Mouse (Mus musculus) heart, embryonic 11.5 days (tissue): ENCODE data around the gene Gm44511. TPM values are rescaled to one million over a fixed set of nuclear protein-coding genes. Genes with fewer than 3 reads are reported as not detected.
A peak's percentile ranks its signal among the peaks of the same experiment; 100 is the strongest.
"Not testable (repeated sequence)": the region's sequence is repeated elsewhere in the genome, so short reads cannot be mapped to it uniquely, and the experiment has no call there.

ENCODE experiments used
- ATAC-seq: fragments of 200-750 bp; cut with Nextera tagmentation; replicated peaks from 2 replicates; pipeline ENCODE4 v1.8.0; 2017; ENCODE audit warnings: moderate library complexity; ENCODE audit not compliant: insufficient number of reproducible peaks, low FRiP score, low TSS enrichment
- H3K27ac ChIP-seq: fragments of 300-500 bp; sonication (generic); 2 replicates; pipeline ENCODE4 v1.5.1; 2014; ENCODE audit warnings: mild to moderate bottlenecking, low read depth, low read length
- H3K27me3 ChIP-seq: fragments of 300-500 bp; sonication (generic); 2 replicates; pipeline ENCODE4 v1.6.1; 2014; ENCODE audit warnings: mild to moderate bottlenecking, low read length, mixed read lengths; ENCODE audit not compliant: control insufficient read depth, insufficient read depth
- H3K36me3 ChIP-seq: fragments of 300-500 bp; sonication (generic); 2 replicates; pipeline ENCODE4 v1.6.1; 2014; ENCODE audit warnings: mild to moderate bottlenecking, low read length, moderate library complexity, mixed read lengths; ENCODE audit not compliant: control insufficient read depth, insufficient read depth
- H3K4me1 ChIP-seq: fragments of 300-500 bp; sonication (generic); 2 replicates; pipeline ENCODE4 v1.6.1; 2014; ENCODE audit warnings: low read length; ENCODE audit not compliant: control insufficient read depth, insufficient read depth
- H3K4me2 ChIP-seq: fragments of 300-500 bp; sonication (generic); 2 replicates; pipeline ENCODE4 v1.6.1; 2014; ENCODE audit warnings: mild to moderate bottlenecking, moderate library complexity
- H3K4me3 ChIP-seq: fragments of 300-500 bp; sonication (generic); 2 replicates; pipeline ENCODE4 v1.5.1; 2014; ENCODE audit warnings: low read depth, low read length
- H3K9ac ChIP-seq: fragments of 300-500 bp; sonication (generic); 2 replicates; pipeline ENCODE4 v1.6.1; 2014; ENCODE audit warnings: mild to moderate bottlenecking, low read depth, low read length, moderate library complexity
- H3K9me3 ChIP-seq: fragments of 300-500 bp; sonication (generic); replicated peaks from 2 replicates; pipeline ENCODE4 v1.6.1; 2016; ENCODE audit warnings: low read length; ENCODE audit not compliant: control insufficient read depth
- WGBS: fragments of 180-500 bp; shearing (Covaris S2); extraction: QIAGEN DNeasy Blood & Tissue Kit; methylation state at CpG from one replicate; pipeline ENCODE4 v1.1.7; 2014; ENCODE audit not compliant: insufficient replicate concordance; 5-methylcytosine and 5-hydroxymethylcytosine counted together
- polyA plus RNA-seq: library from polyadenylated mRNA; unstranded; fragments of >200 nt; fragmentation: Nextera tagmentation; extraction: Ambion mirVana; gene quantifications from 2 replicates; pipeline ENCODE4 v1.2.1, GENCODE M21; 2014

The Gm44511 gene
- polyA plus RNA-seq, 1 experiment from 2014 or later, result not detected

- peak overlapping the region; percentile 77 for H3K27ac ChIP-seq
- peak overlapping the region; percentile 82 for H3K4me2 ChIP-seq
- H3K4me3 ChIP-seq, result peak overlapping the region; percentile 87
- no peaks in the 10 kb centered on the region; the same call in 1 of the 2 replicates for H3K4me1 ChIP-seq
- peak; percentile 37 for ATAC-seq
- no peaks in the 10 kb centered on the region for H3K36me3 ChIP-seq
- no peaks in the 10 kb centered on the region for H3K27me3 ChIP-seq
- peak overlapping the region; percentile 84 for H3K9ac ChIP-seq
- under 1% methylated on average over 22 of the region's 22 CpGs for WGBS
- no peaks in the 10 kb centered on the region for H3K9me3 ChIP-seq
Measured at GRCm38 (mm10) chr6:128843479-128843992, 17.4 kb upstream of the Gm44511 start.

- H3K4me1 ChIP-seq, result no peaks in the 10 kb centered on the region; the same call in 1 of the 2 replicates
- WGBS, result 1% methylated on average over 44 of the region's 44 CpGs
- H3K36me3 ChIP-seq, result no peaks in the 10 kb centered on the region
- H3K27me3 ChIP-seq, result no peaks in the 10 kb centered on the region
- H3K9me3 ChIP-seq, result no peaks in the 10 kb centered on the region
- H3K4me3 ChIP-seq, result peak overlapping the region; percentile 87
- peak overlapping the region; percentile 87 for H3K9ac ChIP-seq
- peak overlapping the region; percentile 82 for H3K4me2 ChIP-seq
- ATAC-seq, result peak; percentile 72
- peak overlapping the region; percentile 77 for H3K27ac ChIP-seq
Measured at GRCm38 (mm10) chr6:128842945-128843478, 16.9 kb upstream of the Gm44511 start.

GRCm38 (mm10) chr6:128842356-128842944 is 16.3 kb upstream of the Gm44511 start:
- WGBS, result 2% methylated on average over 20 of the region's 20 CpGs
- peak overlapping the region; percentile 76; the same call in 1 of the 2 replicates for H3K27ac ChIP-seq
- no peaks in the 10 kb centered on the region for H3K36me3 ChIP-seq

GRCm38 (mm10) chr6:128841327-128842089 is 15.4 kb upstream of the Gm44511 start:
- no peak for ATAC-seq
- 40% methylated on average over 4 of the region's 4 CpGs for WGBS

More at GRCm38 (mm10) chr6:128842356-128842944, 16.3 kb upstream of the Gm44511 start:
- H3K4me2 ChIP-seq, result peak overlapping the region; percentile 82
- H3K9ac ChIP-seq, result peak overlapping the region; percentile 87
- H3K9me3 ChIP-seq, result no peaks in the 10 kb centered on the region
- no peaks in the 10 kb centered on the region; the same call in 1 of the 2 replicates for H3K4me1 ChIP-seq
- H3K4me3 ChIP-seq, result peak overlapping the region; percentile 87
- no peak for ATAC-seq
- no peaks in the 10 kb centered on the region for H3K27me3 ChIP-seq

GRCm38 (mm10) chr6:128840669-128841068 is 14.6 kb upstream of the Gm44511 start:
- not testable (repeated sequence) for ATAC-seq, H3K9ac ChIP-seq, H3K4me2 ChIP-seq, H3K4me3 ChIP-seq, H3K4me1 ChIP-seq, H3K27ac ChIP-seq, H3K36me3 ChIP-seq, H3K27me3 ChIP-seq, H3K9me3 ChIP-seq
- WGBS, result 82% methylated on average over 3 of the region's 3 CpGs

More at GRCm38 (mm10) chr6:128841327-128842089, 15.4 kb upstream of the Gm44511 start:
- Histone ChIP-seq H3K4me1 (no peaks in the 10 kb centered on the region; the same call in 1 of the 2 replicates), H3K9ac (no peak overlapping the region), H3K27me3 (no peaks in the 10 kb centered on the region), H3K9me3 (no peaks in the 10 kb centered on the region), H3K27ac (no peak overlapping the region), H3K36me3 (no peaks in the 10 kb centered on the region), H3K4me2 (peak overlapping the region; percentile 82), H3K4me3 (peak overlapping the region; percentile 87)

GRCm38 (mm10) chr6:128839921-128840320 is 13.8 kb upstream of the Gm44511 start:
- no peak overlapping the region for H3K9ac ChIP-seq
- no peak overlapping the region for H3K27ac ChIP-seq
- H3K4me1 ChIP-seq, result peaks cover 3% of the 10 kb centered on the region; the same call in 1 of the 2 replicates
- no peaks in the 10 kb centered on the region for H3K27me3 ChIP-seq
- peak overlapping the region; percentile 82 for H3K4me2 ChIP-seq
- no peak for ATAC-seq
- H3K9me3 ChIP-seq, result no peaks in the 10 kb centered on the region
- no peaks in the 10 kb centered on the region for H3K36me3 ChIP-seq
- 63% methylated on average over 7 of the region's 7 CpGs for WGBS
- peak overlapping the region; percentile 85; the same call in 1 of the 2 replicates for H3K4me3 ChIP-seq

GRCm38 (mm10) chr6:128839266-128839771 is 13.2 kb upstream of the Gm44511 start:
- Histone ChIP-seq H3K27me3 (no peaks in the 10 kb centered on the region), H3K9ac (peak overlapping the region; percentile 67; the same call in 1 of the 2 replicates), H3K36me3 (no peaks in the 10 kb centered on the region), H3K9me3 (no peaks in the 10 kb centered on the region), H3K4me1 (peaks cover 3% of the 10 kb centered on the region; the same call in 1 of the 2 replicates), H3K4me3 (peak overlapping the region; percentile 85), H3K4me2 (peak overlapping the region; percentile 82), H3K27ac (peak overlapping the region; percentile 77)
- WGBS, result under 1% methylated on average over 17 of the region's 17 CpGs
- ATAC-seq, result peak; percentile 23; the same call in 1 of the 2 replicates
